Mouse (Mus musculus) layer of hippocampus, adult 18-20 months (tissue): Measurements from ENCODE around the gene Asap3. TPM values are rescaled to one million over a fixed set of nuclear protein-coding genes. Genes with fewer than 3 reads are reported as not detected.

ENCODE experiments used
- DNase-seq, 2 experiments: peaks; one replicate each; pipeline ENCODE4 v3.0.0; 2022; ENCODE audit warnings: low spot score in 2 of 2
- total RNA-seq, 2 experiments: library from RNA; stranded (reverse); gene quantifications; 2 replicates each; pipeline ENCODE4 v1.2.3; 2021

Asap3 gene
- total RNA-seq, 2 experiments from 2014 or later: 2.2 to 2.6 TPM

DNA sequence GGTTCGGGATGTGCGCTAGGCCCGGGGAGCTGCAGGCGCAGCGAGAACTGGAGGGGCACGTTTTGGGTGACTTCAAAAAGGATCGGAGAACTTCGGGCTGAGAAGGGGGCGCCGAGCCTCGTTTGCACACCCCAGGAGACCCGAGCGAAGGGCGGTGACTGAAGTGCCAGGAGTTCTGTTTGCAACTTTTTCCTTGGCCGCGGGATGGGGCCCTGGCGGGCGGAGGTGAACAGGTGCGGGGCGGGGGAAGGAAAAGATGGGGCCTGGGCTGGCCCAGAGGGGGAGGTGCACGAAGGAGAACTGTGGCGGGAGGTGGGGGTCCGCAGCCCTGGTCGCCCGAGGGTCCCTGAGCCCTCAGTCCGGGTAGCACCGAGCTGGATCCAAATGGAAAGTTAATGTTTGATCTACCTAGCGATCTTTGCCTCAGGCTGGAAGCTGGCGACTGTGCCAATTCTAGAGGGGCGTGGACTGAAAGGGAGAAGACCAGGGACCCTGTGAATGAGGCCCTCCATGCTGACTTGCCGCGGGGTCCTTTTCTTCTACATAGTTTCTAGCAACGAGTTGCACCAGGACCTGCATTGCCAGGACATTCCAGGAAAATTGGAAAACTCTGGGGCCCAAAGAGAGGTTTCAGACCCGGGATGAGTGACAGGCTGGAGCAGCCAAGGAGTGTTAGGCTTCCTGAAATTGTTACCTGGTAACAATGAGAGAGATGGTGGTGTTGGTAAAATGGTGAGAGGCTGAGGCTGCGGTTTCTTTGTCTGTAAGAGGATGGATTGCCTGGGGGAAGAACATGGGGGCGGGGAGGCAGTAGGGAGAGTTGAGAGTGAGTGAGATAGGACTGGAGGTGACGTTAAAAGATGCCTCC, 42.5 kb downstream of the Asap3 start:
- DNase-seq: no peak

- DNase-seq: no peak
Measured at GRCm38 (mm10) chr4:136249332-136249647, 43.1 kb downstream of the Asap3 start.

GRCm38 (mm10) chr4:136249780-136250179, 43.6 kb downstream of the Asap3 start:
- DNase-seq: no peak

DNA sequence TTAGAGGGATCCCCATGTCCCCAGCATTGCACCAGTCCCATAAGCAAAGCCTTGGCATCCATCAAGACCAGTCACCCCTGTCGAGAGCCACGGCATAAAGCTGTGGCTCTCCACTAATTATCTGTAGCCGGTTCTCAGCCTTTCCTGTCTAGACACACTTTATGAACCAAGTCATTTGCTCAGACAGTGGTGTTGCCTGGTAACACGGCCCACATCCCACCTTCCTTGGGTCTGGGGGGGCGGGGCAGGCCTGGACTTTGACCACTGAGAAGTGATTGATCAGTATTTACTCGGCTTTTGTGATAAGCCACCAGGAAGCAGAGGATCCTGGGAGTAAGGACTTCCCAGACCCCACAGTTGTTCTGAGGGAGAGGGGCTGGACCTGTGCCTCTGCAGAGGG, 49.8 kb downstream of the Asap3 start:
- DNase-seq: no peak

DNA sequence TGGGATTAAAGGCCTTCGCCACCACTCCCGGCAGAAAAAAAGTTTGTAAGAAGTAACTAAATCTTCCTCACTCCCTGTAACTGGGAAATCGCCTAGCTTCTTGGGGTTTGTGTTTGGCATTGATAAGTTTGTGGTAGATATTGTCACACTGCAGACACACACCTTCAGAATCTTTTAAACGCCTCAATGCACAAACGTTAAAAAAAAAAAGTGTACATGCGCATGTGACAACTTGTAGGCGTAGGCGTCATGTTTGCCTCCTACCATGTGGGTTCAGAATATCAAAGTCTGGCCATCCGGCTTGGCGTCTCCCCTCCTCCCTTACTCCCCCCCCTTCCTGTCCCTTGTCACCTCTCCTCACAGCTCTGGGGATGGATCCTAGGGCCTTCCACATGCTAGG, 50.5 kb downstream of the Asap3 start:
- DNase-seq: no peak

DNA sequence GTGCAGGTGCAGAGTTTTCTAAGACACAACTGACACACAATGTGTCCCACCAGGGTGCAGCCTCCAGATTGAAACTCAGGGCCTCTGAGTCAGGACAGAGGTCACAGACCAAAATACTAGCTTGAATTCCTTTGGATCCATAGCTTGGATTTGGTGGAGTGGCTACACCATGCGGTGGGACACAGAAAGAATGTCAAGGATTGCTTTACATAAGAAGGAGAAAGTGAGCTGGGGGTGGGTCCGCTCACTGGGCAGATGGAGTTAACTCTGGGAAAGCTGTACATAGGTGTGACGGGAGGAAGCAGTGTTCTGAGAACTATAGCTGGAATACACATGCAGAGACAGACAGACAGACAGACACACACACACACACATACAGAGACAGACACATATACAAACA, 53.8 kb downstream of the Asap3 start:
- no peak for DNase-seq

DNA sequence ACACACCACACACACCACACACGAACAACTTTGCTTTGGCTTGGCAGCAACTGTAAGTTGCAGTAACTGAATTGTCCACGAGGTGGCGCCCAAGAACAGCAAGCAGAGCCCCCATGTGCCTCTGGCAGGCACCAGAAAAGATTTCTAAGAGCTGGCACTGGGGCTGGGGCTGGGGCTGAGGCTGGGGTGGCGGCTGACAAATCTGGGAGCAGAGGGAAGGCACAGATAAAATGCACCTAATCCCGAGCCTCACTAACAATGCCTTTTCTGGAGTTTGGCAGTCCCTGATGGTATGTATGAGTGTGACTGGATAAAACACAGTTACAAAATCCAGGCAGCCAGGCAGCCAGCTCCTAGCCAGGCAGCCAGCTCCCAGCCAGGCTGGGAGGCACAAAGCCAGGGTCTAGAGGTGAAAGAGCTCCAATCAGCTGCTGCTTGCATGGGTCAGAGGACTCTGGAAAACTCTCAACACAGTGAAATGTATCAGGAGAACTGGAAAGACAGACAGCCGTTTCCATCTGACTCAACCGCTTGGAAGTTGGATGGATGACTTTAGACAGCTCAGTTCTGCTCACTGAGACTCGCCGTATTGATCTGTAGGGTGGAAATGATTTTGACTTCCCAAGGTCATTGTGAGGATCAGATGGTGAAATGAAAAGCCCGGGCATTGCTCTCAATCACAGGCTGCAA, 54.5 kb downstream of the Asap3 start:
- DNase-seq: peak; percentile 64 to 87

DNA sequence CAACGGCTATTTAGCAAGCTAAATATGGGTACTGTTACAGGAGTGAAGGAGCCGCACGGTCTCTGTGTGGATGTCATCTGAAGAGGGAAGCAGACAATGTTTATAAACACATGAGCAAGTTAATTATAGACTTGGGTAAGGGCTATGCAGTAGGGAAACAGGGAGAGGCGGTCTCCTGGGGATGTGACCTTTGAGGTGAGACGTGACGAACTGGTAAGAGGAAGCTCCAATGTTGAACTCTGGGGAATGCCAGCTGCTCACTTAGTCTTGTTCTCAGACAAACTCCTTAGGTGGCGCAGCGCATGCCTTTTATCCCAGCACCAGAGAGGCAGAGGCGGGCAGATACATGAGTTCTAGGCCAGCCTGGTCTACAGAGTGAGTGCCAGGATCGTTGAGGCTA, 55.7 kb downstream of the Asap3 start:
- DNase-seq: no peak

GRCm38 (mm10) chr4:136263555-136263954, 57.4 kb downstream of the Asap3 start:
- DNase-seq: no peak

DNA sequence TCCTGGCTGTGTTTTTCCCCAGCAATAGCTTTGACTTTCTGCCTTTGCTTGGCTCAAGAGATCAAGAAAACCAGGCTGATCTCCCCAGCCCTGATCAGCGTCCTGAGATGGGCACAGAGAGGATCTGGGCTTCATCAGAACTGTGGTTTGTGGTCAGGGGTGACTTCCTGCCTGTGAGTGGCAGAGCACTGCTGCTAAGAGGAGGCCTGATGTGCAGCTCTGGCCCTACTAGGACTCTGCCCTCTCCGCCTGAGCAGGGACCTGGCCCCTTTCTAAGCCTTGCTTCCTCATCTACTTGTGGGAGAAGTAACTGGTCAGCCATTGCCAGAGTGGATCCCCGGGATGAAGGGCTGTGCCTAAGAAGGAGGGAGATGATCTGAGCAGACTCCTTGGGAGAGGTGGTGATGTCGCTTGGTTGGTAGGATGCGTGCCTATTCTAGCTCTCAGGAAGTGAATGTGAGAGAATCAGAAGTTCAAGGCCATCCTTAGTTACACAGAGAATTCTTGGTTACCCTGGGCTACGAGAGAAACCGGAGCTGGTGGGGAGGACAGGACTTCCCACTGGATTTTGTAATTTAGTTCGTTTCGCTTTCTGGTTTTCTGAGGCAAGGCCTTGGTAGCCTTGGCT, 60.7 kb downstream of the Asap3 start:
- no peak for DNase-seq

DNA sequence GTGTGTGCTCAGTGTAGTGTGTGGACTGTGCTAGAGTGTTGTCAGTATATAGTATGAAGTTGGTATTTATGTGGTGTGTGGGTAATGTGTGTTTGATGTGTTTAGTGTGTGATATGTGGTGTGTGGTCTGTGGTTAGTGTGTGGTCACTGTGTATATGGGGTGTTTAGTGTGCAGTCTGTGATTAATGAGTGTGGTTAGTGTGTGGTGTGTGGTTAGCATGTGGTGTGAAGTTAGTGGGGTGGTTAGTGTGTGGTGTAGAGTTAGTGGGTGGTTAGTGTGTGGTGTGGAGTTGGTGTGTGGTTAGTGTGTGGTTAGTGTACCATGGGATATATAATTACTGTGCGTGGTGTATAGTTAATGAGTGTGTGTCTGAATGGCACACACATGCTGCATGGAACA, 62.7 kb downstream of the Asap3 start:
- no peak for DNase-seq

GRCm38 (mm10) chr4:136270648-136271047, 64.5 kb downstream of the Asap3 start:
- DNase-seq: no peak

DNA sequence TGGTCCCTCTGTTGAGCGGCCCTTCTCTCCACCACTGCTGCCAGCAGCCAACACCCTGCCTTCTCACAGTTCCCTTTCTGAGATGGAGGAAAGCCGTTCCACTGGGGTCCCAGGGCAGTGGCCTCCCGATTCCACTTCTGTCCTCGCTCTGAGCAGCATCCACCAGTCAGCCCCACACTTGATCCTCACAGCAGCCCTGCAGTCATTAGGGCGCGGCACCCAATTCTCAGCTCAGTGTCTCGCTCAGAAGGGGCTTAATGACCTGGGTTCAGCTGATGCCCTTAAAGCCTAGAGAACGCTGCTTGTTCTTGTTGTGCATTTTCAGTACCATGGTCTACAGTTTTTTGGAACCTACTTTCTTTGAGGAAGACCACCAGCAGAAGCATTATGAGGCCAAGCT, 74.9 kb downstream of the Asap3 start:
- no peak for DNase-seq

DNA sequence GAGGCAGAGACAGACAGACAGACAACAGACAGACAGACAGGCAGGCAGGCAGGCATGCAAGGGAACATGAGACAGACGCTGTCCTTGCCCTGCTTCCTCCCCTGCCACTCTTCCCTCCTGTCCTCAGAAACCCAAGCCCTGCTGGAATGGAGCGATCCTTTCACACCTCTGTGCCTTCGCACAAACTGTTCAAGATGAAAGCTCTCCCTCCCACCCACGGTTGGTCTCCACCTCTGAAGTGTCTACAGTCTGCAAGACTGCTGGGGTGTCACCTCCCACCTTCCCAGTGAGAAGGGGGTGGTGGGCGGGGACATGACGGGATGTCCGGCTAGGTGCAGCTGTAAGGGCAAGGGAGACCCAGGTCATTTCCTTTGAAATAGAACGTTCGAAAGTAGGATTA, 75.4 kb downstream of the Asap3 start:
- no peak for DNase-seq

GRCm38 (mm10) chr4:136282621-136283480, 76.7 kb downstream of the Asap3 start:
- DNase-seq: no peak

DNA sequence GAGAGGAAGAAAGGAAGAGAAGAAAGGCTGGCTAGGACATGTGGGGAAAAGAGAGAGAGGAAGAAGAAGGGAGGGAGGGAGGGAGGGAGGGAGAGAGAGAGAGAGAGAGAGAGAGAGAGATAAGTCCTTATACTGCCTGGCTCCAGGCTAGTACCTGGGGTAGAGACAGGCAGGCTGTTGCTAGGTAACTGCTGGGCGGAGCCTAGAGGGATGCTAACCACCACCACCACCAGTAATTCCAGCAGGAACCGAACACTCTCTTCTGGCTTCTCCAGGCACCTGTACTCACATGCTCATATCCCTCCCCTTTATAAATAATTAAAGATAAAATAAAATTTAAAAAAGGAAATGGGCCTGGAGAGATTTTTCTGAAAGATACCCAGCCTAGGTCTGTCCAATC, 77.6 kb downstream of the Asap3 start:
- DNase-seq: no peak

GRCm38 (mm10) chr4:136284455-136284854, 78.3 kb downstream of the Asap3 start, which contains the start of gene Zfp46:
Gene Zfp46 (plus strand): TSS chr4:136284683.
- peak; percentile 86 to 92 for DNase-seq

DNA sequence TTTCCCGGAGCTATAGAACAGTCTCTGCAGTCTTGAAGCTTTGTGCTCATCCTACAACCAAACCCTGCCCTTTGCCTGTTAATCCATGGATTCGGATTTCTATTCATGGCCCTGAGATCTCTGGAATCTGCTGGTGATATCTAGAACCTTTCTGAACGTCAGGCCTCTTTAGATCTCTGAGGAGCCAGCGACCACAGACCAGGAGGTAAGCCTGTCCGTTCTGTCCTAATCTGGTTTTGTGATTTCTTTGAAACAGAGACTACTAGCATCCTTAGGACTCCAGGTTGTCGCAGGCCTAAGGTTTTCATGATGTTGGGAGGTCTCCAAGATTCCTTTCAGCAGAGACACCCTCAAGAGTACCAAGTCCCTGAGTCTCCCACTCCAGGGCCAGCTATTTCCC, 78.7 kb downstream of the Asap3 start:
- no peak for DNase-seq

DNA sequence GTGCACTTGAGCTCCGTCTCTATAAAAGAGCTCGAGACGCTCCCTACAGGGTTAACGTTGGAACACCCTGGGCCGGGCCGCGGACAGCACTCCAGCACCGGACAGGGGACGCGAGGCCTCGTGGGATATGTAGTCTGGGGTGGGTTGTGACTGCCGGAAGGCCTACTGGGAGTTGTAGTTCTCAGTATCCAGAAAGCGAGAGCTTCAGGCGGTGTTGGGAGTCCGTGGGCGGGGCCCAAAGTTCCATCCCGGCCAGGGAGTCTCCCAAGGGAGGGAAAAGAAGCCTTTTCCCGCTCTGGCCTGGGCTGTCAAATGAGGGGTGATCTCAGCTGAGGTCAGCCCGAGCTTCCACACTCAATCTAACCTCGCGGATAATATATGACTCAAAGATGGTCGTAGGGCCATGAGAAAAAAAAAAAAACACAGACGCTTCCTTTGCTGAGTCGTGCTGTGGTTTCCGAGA, 79.2 kb downstream of the Asap3 start:
- DNase-seq: peak; percentile 91 to 97

- peak; percentile 95 to 98 for DNase-seq
Measured at GRCm38 (mm10) chr4:136285811-136286371, 79.7 kb downstream of the Asap3 start.
